Mouse (Mus musculus): ENCODE measurements at regions not wholly inside any gene's neighbourhood (a gene's known extent, or its start where the extent isn't known, plus 50 kb on each side); places are given as distances from the start of the nearest gene placed in this dataset.

GRCm38 (mm10) chr2:71633471-71633870 is 86.9 kb upstream of the Dlx2 start:
- Histone ChIP-seq H3K4me3 (ENCODE audit: low read depth, low read length) (no peak overlapping the region), H3K9me3 (ENCODE audit: control insufficient read depth) (no peaks in the 10 kb centered on the region), H3K9ac (ENCODE audit: low read depth, low read length) (no peak overlapping the region), H3K27ac (ENCODE audit: low read depth, low read length) (no peak overlapping the region), H3K36me3 (ENCODE audit: control insufficient read depth, insufficient read depth) (no peaks in the 10 kb centered on the region), H3K4me2 (replicated peaks; ENCODE audit: low read depth) (no peak overlapping the region), H3K27me3 (replicated peaks; ENCODE audit: control insufficient read depth, insufficient read depth, low read length) (0 out of 2 replicates have a peak, but pooled peaks cover 4% of the 10 kb centered on the region), H3K4me1 (replicated peaks; ENCODE audit: control insufficient read depth, insufficient read depth, low read length) (0 out of 2 replicates have a peak, but pooled peaks cover 10% of the 10 kb centered on the region)
- no peak for ATAC-seq
- no peak for TF ChIP-seq CTCF (IDR thresholded peaks at IDR 0.05; ENCODE audit: low read depth)
- WGBS = 68% methylated on average over 6 of the region's 6 CpGs

GRCm38 (mm10) chr2:71634471-71634870 is 87.9 kb upstream of the Dlx2 start:
- H3K27ac ChIP-seq (ENCODE audit: low read depth, low read length) = no peak overlapping the region
- ATAC-seq = no peak
- no peaks in the 10 kb centered on the region for H3K36me3 ChIP-seq (ENCODE audit: control insufficient read depth, insufficient read depth)
- H3K9me3 ChIP-seq (ENCODE audit: control insufficient read depth) = no peaks in the 10 kb centered on the region
- no peak for TF ChIP-seq CTCF (IDR thresholded peaks at IDR 0.05; ENCODE audit: low read depth)
- no peak overlapping the region for H3K4me3 ChIP-seq (ENCODE audit: low read depth, low read length)
- WGBS = 70% methylated on average over 3 of the region's 3 CpGs
- H3K9ac ChIP-seq (ENCODE audit: low read depth, low read length) = no peak overlapping the region
- 0 out of 2 replicates have a peak, but pooled peaks cover 4% of the 10 kb centered on the region for H3K27me3 ChIP-seq (replicated peaks; ENCODE audit: control insufficient read depth, insufficient read depth, low read length)
- no peak overlapping the region for H3K4me2 ChIP-seq (replicated peaks; ENCODE audit: low read depth)
- H3K4me1 ChIP-seq (replicated peaks; ENCODE audit: control insufficient read depth, insufficient read depth, low read length) = 0 out of 2 replicates have a peak, but pooled peaks cover 7% of the 10 kb centered on the region

- no peak for TF ChIP-seq CTCF (IDR thresholded peaks at IDR 0.05; ENCODE audit: low read depth)
- Histone ChIP-seq H3K4me2 (replicated peaks; ENCODE audit: low read depth) (no peak overlapping the region), H3K36me3 (ENCODE audit: control insufficient read depth, insufficient read depth) (no peaks in the 10 kb centered on the region), H3K9me3 (ENCODE audit: control insufficient read depth) (no peaks in the 10 kb centered on the region), H3K4me1 (replicated peaks; ENCODE audit: control insufficient read depth, insufficient read depth, low read length) (no peaks in the 10 kb centered on the region), H3K27ac (ENCODE audit: low read depth, low read length) (no peak overlapping the region), H3K4me3 (ENCODE audit: low read depth, low read length) (no peak overlapping the region), H3K27me3 (replicated peaks; ENCODE audit: control insufficient read depth, insufficient read depth, low read length) (no peaks in the 10 kb centered on the region), H3K9ac (ENCODE audit: low read depth, low read length) (no peak overlapping the region)
- 86% methylated on average over 4 of the region's 4 CpGs for WGBS
- ATAC-seq = no peak
These were observed 89.6 kb upstream of the Dlx2 start for GRCm38 (mm10) chr2:71636134-71636533.

DNA sequence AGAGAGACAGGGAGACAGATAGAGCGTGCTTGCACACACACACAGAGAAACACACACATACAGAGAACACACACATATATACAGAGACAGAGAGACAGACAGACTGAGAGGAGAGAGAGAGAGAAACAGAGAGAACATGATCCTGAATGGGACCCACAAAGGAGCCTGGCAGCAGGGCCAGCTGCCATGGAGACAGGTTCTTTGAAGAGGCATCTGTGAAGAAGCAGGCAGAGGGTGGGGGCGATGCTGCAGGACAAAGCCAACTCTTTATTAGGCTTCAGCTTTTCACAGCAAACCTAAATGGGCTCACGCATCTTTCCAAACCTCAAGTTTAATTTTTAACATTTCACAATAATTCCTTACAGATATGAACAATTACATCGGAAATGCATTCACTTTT is 90.0 kb upstream of the Dlx2 start:
- ATAC-seq = no peak
- H3K4me3 ChIP-seq (ENCODE audit: low read depth, low read length) = no peak overlapping the region
- no peaks in the 10 kb centered on the region for H3K36me3 ChIP-seq (ENCODE audit: control insufficient read depth, insufficient read depth)
- TF ChIP-seq CTCF (IDR thresholded peaks at IDR 0.05; ENCODE audit: low read depth) = no peak
- no peak overlapping the region for H3K27ac ChIP-seq (ENCODE audit: low read depth, low read length)
- WGBS = 88% methylated on average over 4 of the region's 4 CpGs
- no peak overlapping the region for H3K9ac ChIP-seq (ENCODE audit: low read depth, low read length)
- no peaks in the 10 kb centered on the region for H3K9me3 ChIP-seq (ENCODE audit: control insufficient read depth)
- no peak overlapping the region for H3K4me2 ChIP-seq (replicated peaks; ENCODE audit: low read depth)
- no peaks in the 10 kb centered on the region for H3K27me3 ChIP-seq (replicated peaks; ENCODE audit: control insufficient read depth, insufficient read depth, low read length)
- H3K4me1 ChIP-seq (replicated peaks; ENCODE audit: control insufficient read depth, insufficient read depth, low read length) = no peaks in the 10 kb centered on the region

DNA sequence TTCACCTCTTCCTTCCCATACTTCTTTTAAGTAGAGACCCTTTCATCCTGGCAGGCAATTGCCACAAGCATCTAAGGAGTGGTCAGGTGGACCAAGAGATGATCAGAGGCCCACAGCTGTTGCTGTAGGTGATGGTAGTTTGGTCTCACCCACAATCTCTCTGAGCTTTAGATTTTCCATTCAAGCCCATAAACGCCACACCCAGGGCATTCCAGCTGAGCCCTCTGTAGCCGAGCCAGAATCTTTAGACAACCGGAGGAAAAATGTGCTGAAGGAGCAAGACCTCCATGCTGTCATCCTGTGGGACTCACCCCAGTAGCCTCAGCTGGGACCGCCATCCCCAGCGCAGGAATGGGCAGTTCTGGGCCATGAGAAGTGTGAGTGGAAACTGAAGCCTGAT is 93.7 kb upstream of the Dlx2 start:
- WGBS = 68% methylated on average over 5 of the region's 5 CpGs
- no peak overlapping the region for H3K4me2 ChIP-seq (replicated peaks; ENCODE audit: low read depth)
- no peaks in the 10 kb centered on the region; the same call in 1 of the 2 replicates for H3K27me3 ChIP-seq (replicated peaks; ENCODE audit: control insufficient read depth, insufficient read depth, low read length)
- no peaks in the 10 kb centered on the region for H3K4me1 ChIP-seq (replicated peaks; ENCODE audit: control insufficient read depth, insufficient read depth, low read length)
- no peak overlapping the region for H3K4me3 ChIP-seq (ENCODE audit: low read depth, low read length)
- H3K27ac ChIP-seq (ENCODE audit: low read depth, low read length) = no peak overlapping the region
- no peak for TF ChIP-seq CTCF (IDR thresholded peaks at IDR 0.05; ENCODE audit: low read depth)
- no peak for ATAC-seq
- no peaks in the 10 kb centered on the region for H3K9me3 ChIP-seq (ENCODE audit: control insufficient read depth)
- no peak overlapping the region for H3K9ac ChIP-seq (ENCODE audit: low read depth, low read length)
- H3K36me3 ChIP-seq (ENCODE audit: control insufficient read depth, insufficient read depth) = no peaks in the 10 kb centered on the region

- Histone ChIP-seq H3K27me3 (replicated peaks; ENCODE audit: control insufficient read depth, insufficient read depth, low read length) (no peaks in the 10 kb centered on the region; the same call in 1 of the 2 replicates), H3K36me3 (ENCODE audit: control insufficient read depth, insufficient read depth) (no peaks in the 10 kb centered on the region), H3K4me3 (ENCODE audit: low read depth, low read length) (no peak overlapping the region), H3K4me2 (replicated peaks; ENCODE audit: low read depth) (no peak overlapping the region), H3K9ac (ENCODE audit: low read depth, low read length) (no peak overlapping the region), H3K4me1 (replicated peaks; ENCODE audit: control insufficient read depth, insufficient read depth, low read length) (no peaks in the 10 kb centered on the region), H3K9me3 (ENCODE audit: control insufficient read depth) (no peaks in the 10 kb centered on the region), H3K27ac (ENCODE audit: low read depth, low read length) (no peak overlapping the region)
- WGBS = 37% methylated on average over 6 of the region's 6 CpGs
- TF ChIP-seq CTCF (IDR thresholded peaks at IDR 0.05; ENCODE audit: low read depth) = no peak
- peak; percentile 88 for ATAC-seq
These were observed 97.5 kb upstream of the Dlx2 start for GRCm38 (mm10) chr2:71644038-71644470.
